Mouse (Mus musculus): ENCODE measurements at regions not wholly inside any gene's neighbourhood (a gene's known extent, or its start where the extent isn't known, plus 50 kb on each side); places are given as distances from the start of the nearest gene placed in this dataset.

DNA sequence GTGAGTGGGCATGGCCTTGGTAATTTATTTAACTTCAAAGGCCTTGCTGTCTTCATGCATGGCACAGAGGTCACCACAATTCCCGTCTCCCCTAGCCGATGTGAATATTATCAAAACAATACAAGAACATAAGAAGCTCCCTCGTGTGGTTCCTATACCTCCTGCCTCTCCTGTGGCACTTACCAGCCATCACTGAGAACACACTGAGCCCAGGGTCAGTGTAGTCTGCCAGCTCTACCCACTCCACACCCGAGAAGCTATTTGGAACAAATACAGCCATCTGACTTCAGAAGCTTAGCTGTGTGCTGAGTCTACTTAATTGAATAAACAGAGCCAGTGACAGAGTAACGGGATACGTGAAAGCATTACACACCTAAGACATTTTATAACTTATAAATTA is 605.7 kb upstream of the Arpp21 start:
- DNase-seq, result no peak

DNA sequence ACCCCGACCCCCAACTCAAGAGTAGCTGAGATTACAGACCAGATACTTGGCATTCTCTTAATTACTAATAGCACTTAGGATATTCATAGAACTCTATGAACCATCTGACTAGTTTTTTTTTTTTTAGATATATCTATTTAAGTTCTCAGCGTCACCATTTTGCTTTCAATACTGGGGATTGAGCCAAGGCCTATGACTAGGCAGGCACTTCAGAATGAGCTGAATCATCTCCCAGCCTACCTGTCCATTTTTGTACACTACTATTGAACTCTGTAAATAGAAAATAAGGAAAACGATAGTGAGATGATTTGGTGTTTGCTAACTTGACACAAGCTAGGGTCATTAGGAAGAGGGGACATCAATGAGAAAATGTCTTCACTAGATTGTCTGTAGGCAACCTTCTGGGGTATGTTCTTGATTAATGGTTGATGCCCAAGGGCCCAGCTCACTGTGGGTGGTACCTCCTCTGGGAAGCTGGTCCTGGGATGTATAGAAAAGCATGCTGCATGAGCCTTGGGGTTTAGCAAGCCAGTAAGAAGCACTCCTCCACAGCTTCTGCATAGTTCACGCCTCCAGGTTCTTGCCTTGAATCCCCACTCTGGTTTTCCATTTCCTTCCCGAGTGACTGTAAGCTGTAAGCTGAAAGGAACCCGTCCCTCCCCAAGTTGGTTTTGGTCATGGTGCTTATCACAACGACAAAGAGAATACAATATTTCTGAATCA is 603.5 kb upstream of the Arpp21 start:
- no peak for DNase-seq

DNA sequence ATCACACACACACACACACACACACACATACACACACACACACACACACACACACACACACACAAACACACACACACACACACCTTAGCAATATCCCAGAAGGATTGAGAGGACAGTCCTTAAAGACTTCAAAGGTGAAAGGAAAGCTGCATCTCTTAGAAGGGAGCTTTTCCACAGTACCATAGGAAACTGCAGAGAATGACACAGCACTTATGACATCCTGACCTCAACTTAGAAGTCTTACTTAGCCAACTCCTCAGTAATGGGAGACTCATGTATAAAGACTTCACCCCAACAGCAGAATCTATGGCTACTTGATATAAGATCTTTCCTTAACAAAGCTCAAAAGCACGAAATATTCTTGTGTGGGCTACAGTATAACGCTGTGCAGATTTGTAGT is 601.8 kb upstream of the Arpp21 start:
- no peak for DNase-seq

DNA sequence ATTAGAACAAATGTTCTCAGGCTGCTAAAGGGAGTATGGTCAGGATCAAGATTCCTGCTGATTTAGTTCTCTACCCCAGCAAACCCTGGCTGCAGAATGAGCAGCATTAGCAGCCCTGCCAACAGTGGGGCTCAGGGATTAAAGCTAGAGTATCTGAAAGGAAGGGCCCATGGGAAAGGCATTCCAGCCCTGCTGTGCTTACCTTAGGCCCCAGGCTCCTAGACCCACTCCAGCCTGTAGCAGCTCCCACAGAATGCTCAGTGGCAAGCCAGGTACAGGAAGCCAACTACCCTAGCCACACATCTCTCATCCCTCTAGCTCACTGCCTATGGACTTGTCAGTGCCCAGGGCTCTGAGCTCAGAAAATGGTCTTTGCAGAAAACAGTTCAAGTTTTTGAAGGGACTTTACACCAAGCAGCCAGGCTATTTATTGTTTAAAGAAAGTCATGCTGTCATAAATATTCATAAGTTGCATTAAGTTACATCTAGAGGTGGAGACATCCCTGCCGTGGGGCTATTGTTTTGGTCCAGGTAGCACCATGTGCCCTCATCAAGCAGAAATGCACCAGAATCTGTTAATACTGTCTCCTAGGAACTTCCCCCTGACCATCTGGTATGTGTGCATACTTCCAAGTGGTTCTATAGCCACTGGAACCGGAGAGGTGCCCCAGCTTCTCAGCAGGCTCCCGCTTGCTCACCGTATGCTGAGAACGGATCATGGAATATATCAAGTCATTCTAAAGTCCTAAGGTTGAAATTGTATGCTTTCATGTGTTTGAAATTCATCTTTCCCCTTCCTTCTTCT is 598.9 kb upstream of the Arpp21 start:
- DNase-seq, result no peak

DNA sequence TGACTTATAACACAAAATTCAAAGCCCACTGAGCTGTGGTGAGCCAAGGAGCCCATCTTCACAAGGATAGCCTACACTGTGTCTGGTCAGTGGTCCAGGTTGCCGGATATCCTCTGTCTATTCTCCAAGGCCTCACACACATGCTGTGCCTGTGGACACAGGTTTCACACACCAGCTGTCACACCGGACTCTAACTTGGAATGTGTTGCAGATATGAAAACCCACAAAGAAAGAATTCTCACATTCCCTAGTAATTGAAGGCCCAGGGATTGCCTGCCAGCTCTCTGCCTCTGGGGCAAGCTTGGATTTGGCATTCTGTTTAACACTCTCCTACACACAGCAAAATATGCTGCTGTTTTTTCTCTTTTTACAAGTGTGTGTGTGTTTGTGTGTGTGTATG is 595.4 kb upstream of the Arpp21 start:
- DNase-seq, result no peak

DNA sequence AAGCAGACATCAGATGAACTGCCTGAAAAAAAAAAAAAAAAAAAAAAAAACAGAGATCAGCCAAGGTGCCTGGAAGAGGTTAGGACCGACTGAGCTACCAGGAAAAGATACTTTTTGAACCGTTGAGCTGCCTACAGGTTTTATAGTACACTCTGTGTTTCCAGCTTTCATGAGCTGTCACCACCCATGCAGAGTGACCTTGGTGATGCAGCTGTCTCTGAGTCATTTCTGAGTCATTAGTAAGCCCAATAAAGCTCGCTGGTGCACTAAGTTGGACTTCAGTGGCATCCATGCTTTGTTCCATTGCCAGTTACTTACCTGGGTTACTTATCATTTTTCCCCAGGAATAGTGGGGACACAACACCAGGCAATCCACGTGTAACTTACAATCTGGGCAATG is 592.9 kb upstream of the Arpp21 start:
- DNase-seq, result no peak

DNA sequence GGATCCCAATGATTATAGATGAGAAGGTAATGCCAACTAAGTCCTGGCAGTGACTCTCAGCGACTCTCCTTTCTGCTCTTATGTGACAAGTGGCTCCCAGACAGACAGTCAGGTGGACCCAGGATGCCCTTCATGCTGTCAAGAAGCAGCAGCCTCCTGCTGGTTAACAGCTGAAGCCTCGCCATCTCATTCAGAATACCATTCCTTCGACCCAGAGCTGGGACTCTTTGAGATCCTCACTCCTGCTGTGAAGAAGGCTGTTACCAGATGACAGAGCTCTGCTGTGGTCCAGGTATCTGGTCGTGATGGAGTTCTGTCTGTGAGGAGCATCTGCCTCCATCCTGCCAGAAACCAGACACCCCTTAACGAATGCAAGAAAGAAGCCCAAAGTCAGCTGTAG is 590.9 kb upstream of the Arpp21 start:
- DNase-seq, result no peak

DNA sequence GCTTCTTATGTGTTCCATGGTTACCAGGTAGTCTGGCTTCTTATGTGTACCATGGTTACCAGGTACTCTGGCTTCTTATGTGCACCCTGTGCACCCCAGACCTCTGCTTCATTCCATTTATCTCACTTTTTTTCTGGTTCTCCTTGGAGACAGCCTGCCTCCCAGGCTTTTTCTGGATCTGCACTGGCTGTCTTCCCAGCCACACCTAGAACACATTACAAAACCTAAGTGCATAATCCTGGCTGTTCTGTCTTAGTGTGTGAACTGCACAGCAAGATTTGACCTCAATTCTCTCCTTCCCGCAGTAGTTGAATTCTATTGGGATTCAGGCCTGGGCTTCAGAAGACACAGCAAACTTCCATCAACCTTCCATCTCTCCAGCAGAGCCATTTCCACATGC is 586.2 kb upstream of the Arpp21 start:
- no peak for DNase-seq

DNA sequence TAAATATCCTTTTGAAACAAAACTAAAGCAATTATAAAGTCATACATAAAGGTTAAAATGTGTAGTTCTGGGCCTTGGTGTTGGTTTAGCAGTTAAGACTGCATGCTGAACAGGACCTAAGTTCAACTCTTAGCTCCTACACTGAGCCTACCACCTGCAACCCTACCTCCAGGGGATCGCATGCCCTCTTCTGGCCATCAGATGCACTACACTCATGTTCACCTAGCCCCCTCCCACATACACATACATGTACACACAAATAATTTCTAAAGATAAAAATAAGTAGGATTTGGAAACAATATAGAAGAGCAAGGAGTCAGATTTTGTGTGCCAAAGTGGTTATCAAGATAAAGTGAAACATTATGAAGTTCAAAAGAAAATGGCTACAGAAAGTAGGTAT is 576.2 kb upstream of the Arpp21 start:
- no peak for DNase-seq

DNA sequence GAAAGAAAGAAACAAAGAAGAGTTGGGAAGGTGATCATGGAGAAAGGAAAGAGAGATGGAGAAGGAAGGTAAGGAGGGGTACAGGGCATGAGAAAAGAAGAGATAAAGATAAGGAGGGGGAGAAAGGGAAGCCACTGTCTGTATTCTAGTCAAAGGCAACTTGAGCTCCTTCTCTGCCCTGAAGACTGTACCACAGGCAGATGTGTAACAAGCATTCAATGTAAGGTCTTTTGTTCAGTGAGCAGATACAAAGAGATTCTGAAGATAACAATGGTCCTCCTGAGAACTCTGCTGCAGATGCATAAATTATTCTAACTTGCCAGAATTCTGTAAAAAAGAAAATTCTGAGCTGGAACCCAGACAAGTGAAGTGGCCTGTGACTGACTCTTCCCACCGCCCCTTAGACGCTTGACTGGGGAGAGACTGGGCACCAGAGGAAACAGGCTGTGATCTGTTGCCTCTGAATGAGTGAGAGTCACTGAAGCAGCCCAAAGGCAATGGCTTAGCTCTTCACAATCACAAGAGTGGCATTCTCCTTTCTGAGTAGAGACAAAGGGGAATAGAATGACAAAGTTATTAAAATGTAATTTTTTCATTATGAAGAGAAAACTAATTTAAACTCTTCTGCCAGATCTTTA is 564.0 kb upstream of the Arpp21 start:
- no peak for DNase-seq

DNA sequence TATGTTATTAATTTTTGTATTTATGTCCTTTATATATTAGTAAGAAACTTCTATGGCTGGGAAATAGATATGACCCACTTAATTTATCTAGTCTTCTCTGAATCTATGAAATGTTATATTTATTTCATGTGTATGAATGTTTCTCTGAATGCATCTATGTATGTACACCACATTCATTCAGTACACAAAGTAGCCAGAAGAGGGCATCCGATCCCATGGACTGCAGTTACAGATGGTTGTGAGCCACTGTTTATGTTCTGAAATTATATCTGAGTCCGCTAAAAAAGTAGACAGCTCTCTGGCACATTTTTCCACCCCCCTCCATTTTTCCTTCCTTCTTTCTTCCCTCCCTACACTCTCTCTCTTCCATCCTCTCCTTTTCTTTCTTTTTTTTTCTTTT is 557.8 kb upstream of the Arpp21 start:
- DNase-seq, result no peak

DNA sequence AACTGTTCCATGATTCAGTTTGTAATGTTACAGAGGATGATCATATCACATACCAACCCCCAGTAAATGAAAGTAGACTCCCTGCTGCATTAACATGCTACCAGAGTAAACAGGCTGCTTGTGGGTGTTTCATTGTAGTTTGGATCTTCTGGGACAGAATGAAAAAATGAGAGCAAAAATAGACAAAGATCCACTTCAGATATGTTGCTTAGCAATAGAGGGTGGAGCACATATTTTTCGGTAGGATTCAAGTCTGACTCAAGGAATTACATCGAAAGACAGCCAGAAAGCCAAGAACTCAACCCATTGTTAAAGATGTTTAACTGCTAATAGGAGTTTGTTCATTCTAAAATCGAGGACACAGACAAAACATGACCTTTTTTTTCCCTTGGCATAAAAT is 536.2 kb upstream of the Arpp21 start:
- DNase-seq, result no peak

DNA sequence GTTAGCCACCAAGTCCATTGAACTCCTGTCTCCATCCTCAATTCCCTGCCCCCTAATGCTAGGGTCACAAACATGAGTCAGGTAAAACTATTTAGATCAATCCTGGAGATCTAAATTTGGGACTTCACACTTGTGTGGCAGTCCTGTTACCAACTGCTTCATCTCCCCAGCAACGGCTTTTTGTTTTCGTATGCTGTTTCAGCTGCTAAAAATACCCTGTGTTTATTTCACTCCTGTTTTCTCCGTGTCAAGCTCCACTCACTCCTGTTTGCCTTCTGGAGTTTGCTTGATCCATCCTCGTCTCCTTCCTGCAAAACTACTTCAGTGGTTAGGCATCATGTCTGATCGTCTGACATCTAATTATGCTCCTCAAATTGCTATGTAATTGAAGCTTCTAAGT is 508.9 kb upstream of the Arpp21 start:
- no peak for DNase-seq

DNA sequence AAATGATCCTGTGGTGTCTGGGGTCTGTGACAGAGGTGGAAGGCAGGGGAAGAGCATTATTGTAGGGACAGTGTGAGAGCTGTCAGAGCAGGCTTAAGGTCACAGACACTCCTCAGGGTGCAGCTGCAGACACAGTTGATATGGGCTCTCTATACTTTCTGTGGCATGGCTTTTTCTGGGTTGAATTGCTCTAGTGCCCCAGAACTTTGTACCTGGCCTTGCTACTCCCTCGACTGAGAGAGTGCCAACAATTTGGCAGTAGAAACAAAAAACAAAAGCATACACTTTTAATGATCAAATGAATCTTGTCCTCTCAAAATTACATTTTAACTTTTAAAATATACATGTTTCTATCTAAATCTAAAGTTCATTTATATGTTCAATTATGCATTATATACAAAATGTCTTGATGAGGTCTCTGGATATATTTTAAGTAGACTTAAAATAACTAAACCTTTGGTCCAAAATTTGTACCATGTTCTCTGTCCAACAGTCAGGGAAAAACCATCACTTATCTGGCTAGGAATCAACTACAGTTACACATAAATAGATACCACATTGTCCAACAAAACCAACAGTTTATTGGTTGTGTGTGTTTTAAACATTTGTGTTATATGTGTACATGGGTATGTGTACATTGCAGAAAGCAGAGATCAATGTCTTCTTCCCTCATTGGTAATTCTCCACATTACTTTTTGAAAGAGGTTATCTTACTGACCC is 508.3 kb upstream of the Arpp21 start:
- no peak for DNase-seq

DNA sequence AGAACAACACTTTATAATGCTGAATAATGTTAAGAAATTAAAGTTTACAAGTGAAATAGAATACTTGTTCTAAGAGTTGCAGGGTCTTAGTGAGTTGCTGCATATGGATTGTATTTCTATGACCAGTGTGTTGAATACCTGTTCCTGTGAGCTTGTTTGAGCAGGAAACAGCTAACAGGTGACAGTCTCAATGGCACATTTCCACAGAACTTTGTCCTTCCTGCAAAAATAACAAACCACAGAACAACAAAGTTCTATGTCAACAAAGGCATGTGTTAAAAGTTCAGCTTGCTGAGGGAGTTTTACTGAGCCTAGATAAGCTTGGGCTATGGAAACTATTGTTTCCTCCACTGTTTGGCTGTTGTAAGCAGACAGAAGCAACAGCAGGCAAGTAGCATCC is 500.0 kb upstream of the Arpp21 start:
- DNase-seq, result no peak

DNA sequence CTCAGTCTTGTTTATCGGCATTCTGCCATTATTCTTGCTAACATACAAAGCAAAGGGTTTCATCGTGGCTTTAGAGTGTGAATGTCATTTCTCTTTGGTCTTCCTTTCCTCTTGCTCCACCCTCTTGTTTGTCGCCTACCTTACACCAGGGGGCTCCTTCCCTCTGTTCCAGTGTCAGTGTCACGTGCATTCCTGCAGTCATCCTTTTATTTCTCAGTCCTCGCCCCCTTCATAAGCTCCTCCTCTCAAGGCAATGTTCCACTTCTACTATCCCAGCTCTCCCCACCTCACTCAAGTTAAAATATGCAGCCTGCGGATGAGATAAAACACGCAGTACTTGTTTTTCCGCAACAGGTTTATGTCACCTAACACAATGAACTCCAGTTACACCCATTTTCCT is 489.8 kb upstream of the Arpp21 start:
- peak; percentile 16 for DNase-seq

DNA sequence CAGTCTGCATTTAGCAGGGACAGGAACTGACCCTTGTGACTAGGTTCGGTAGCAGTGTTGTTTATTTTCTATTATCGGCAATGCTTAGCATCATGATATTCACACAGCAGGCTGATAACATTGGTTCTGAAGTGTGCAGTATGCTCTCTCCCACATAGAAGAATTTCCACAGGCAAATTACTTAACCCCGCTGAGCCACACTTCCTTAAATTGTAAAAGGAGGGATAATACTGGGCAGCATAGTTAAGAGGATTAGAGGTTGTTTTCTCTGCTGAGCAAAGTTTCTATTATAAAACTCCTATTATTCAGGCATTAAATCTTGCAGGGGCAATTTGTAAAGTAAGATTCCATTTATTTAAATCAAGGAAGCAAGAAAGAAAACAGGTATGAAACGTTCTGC is 489.4 kb upstream of the Arpp21 start:
- DNase-seq, result no peak

DNA sequence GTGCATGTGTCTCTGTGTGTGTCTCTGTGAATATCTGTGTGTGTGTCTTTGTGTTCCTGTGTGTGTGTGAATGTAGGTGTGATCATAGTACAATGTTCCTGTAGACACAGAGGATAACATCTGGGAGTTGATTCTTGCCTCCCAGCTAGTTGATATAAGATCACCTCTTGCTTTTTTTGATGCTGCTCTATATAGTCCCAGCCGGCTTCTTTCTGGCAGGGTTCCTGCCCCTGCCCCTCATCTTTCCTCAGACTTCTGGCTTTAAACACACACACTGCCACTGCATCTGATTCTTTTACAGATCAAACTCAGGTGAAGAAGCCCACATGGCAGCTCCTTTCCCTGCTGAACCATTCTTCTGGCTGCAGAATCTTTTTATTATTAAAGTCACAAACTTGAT is 487.6 kb upstream of the Arpp21 start:
- DNase-seq, result no peak

DNA sequence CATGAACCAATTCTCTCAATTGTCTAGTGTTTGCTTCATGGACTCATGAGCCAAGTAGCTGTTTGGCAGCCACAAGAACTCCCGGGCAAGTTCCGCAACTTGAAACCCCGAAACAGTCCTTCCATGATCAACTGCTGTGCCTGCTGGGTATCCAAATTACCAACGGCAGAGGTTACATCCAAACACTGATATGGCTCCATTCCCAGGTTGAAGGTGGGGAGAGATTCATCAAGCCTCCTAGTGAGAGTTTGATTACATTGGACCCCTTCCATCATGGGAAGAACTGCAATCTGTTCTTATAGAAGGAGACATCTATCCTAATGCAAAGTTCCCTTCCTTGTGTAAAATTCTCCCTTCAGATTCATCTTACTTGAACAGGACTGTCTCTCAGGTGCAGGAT is 486.8 kb upstream of the Arpp21 start:
- no peak for DNase-seq

DNA sequence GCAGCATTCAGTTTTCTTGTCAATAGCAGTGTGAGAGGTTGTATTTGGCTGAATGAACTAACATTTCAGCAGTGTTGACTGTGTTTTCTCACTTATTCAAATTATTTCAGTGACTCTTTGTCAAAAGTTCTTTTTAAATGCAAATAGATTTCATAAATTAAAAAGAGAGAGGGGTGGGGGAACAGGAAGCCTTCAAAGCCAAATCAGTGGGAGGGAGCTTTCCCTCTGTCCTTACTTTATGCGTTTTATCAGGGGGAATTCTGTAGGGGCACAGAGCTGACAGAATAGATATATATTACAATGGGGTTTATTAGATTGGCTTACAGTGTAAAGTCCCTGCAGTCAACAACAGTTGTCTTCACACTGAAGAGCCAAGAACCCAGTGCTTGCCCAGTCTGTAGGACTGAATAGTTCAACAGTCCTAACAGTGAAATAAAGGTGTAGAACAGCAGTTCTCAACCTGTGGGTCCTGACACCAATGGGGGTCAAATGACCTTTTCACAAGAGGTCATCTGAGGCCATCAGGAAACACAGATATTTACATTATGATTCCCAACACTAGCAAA is 479.5 kb upstream of the Arpp21 start:
- DNase-seq, result no peak

DNA sequence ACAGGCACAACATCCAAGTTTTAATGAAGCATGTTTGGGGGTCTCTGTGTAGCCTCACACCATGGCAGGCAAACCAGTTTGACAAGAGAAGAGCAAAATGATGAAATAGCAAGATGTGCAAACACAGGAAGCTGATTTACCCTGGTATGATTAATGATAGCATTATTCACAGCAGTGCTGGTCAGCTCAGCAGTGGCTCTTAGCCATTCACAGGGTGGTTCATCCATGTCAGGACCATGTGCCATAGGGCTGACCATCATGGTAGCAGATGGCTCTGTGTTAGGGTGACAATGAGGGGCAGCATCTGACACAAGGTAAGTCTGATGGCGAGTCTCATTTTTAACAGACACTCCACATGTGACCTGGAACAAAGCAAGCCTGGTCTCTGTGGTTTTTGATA is 443.1 kb upstream of the Arpp21 start:
- no peak for DNase-seq

DNA sequence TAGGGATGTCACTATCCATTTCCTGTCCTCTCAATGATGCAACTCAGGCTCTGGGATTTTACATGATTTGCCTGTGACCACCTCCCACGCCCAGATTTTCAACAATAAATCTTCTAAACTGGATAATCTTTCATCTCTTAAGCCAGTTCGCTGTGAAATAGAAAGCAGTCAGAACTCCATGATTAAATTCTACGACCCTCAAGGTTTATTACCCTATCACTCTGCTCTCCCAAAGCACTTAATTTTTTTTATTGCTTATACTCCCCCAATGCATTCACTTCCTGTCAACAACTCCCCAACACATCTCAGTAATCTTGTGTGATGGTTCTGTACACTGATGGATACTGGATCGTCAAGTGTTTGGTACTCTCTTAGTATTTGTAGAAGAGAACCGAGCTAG is 439.5 kb upstream of the Arpp21 start:
- no peak for DNase-seq
